Mouse (Mus musculus): Measurements from ENCODE around the gene Trpc4ap. TPM values are rescaled to one million over a fixed set of nuclear protein-coding genes. Genes with fewer than 3 reads are reported as not detected.
"Not testable (repeated sequence)": the region's sequence is repeated elsewhere in the genome, so short reads cannot be mapped to it uniquely, and the experiment has no call there.

The Trpc4ap gene
- total RNA-seq, 2 experiments from 2014 or later = 81.3 to 82.1 TPM

- no peak for DNase-seq
Observed at GRCm38 (mm10) chr2:155611834-155612550, 80.2 kb downstream of the Trpc4ap start.

GRCm38 (mm10) chr2:155610978-155611377 lies 81.2 kb downstream of the Trpc4ap start, which contains the start of gene Myh7b:
TSS of gene Myh7b (plus strand) at chr2:155611212.
- peak; percentile 71 for DNase-seq

GRCm38 (mm10) chr2:155606360-155606759 lies 85.8 kb downstream of the Trpc4ap start:
- DNase-seq = peak; percentile 77

- DNase-seq = not testable (repeated sequence)
Observed at GRCm38 (mm10) chr2:155605236-155605589, 87.0 kb downstream of the Trpc4ap start.

- DNase-seq = no peak
Observed at GRCm38 (mm10) chr2:155604560-155605235, 87.5 kb downstream of the Trpc4ap start.

GRCm38 (mm10) chr2:155603707-155604106 lies 88.5 kb downstream of the Trpc4ap start:
- no peak for DNase-seq

GRCm38 (mm10) chr2:155595516-155595915 lies 96.7 kb downstream of the Trpc4ap start:
- no peak for DNase-seq

GRCm38 (mm10) chr2:155592854-155593283 lies 99.3 kb downstream of the Trpc4ap start:
- no peak for DNase-seq

GRCm38 (mm10) chr2:155592137-155592853 lies 99.9 kb downstream of the Trpc4ap start, which contains the start of gene Gss:
TSS of gene Gss (minus strand) at chr2:155592810.
- peak; percentile 100 for DNase-seq

- DNase-seq = no peak
Observed at GRCm38 (mm10) chr2:155591676-155592075, 100.5 kb downstream of the Trpc4ap start.

GRCm38 (mm10) chr2:155590876-155591275 lies 101.3 kb downstream of the Trpc4ap start:
- DNase-seq = no peak

GRCm38 (mm10) chr2:155589521-155589920 lies 102.7 kb downstream of the Trpc4ap start:
- no peak for DNase-seq

- no peak for DNase-seq
Observed at GRCm38 (mm10) chr2:155588136-155588535, 104.0 kb downstream of the Trpc4ap start.

- no peak for DNase-seq
Observed at GRCm38 (mm10) chr2:155585486-155585885, 106.7 kb downstream of the Trpc4ap start.

GRCm38 (mm10) chr2:155585082-155585481 lies 107.1 kb downstream of the Trpc4ap start:
- DNase-seq = no peak

Small RNA genes lying within 50 kb of the gene (microRNA-seq; reads per million reads assigned to microRNA genes)
- 3,482 to 8,402 reads per million in 2 experiments for gene Mir499

Other genes starting within 250 kb of the Trpc4ap start
- gene Ncoa6, start 218.5 kb downstream of the Trpc4ap start, total RNA-seq (2021) = 10 to 100 TPM; 42.9 to 44.7 TPM
- 10 to 100 TPM; 27.4 TPM for gene Acss2, start 174.4 kb downstream of the Trpc4ap start, total RNA-seq (2021)
- gene Ggt7, start 174.1 kb downstream of the Trpc4ap start, total RNA-seq (2021) = 1 to 10 TPM in 1 of 2 experiments, under 1 TPM in 1; 0.62 to 1.3 TPM
- 10 to 100 TPM; 17.3 to 18.2 TPM for gene Gss, start 99.6 kb downstream of the Trpc4ap start, total RNA-seq (2021)
- 10 to 100 TPM; 60.5 to 63.8 TPM for gene Myh7b, start 81.2 kb downstream of the Trpc4ap start, total RNA-seq (2021)
- 1 to 10 TPM; 9.3 to 9.7 TPM for gene Edem2, start 37.1 kb upstream of the Trpc4ap start, total RNA-seq (2021)
- not detected for gene Gm17581, start 43.5 kb upstream of the Trpc4ap start, total RNA-seq (2021)
- 1 to 10 TPM; 5.6 to 8.0 TPM for gene Procr, start 58.7 kb upstream of the Trpc4ap start, total RNA-seq (2021)
- under 1 TPM; 0.07 TPM for gene Mmp24, start 83.0 kb upstream of the Trpc4ap start, total RNA-seq (2021)
- gene BC029722, start 127.0 kb upstream of the Trpc4ap start, total RNA-seq (2021) = 10 to 100 TPM; 11.0 to 11.5 TPM
- gene Eif6, start 134.5 kb upstream of the Trpc4ap start, total RNA-seq (2021) = 10 to 100 TPM; 86.4 to 95.7 TPM
- not detected for gene Fam83c, start 142.5 kb upstream of the Trpc4ap start, total RNA-seq (2021)
- gene Uqcc1, start 237.9 kb upstream of the Trpc4ap start, total RNA-seq (2021) = 100 to 1,000 TPM; 149 to 164 TPM
- not detected for gene Gm15557, start 248.3 kb upstream of the Trpc4ap start, total RNA-seq (2021)